Mouse (Mus musculus): ENCODE data around the gene Aggf1. TPM values are rescaled to one million over a fixed set of nuclear protein-coding genes. Genes with fewer than 3 reads are reported as not detected.

The Aggf1 gene
- polyA plus RNA-seq, 2 experiments: 24.4 to 32.9 TPM

DNA sequence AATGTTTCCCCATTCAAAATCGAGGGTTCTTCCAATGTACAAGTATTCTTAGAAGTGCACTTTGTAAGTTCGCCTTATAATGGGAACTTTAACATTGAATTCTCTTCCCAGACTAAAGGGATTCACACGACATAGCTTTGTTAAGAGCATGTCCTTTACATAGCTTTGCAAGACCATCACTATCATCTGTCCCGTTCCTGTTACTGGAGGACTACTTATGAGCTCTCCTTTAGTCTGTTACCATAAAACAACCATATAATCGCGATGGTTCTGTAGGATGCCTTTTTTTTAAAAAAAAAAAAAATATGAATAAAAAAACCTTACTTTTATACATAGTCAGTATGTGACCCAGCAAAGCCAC, 382 bp upstream of the Aggf1 start:
- Histone ChIP-seq H3K4me3 (replicated peaks; ENCODE audit: low read length) (peak overlapping the region; percentile 100), H3K4me1 (ENCODE audit: control insufficient read depth, insufficient read depth, low read length) (peaks cover 9% of the 10 kb centered on the region), H3K27me3 (ENCODE audit: control insufficient read depth, insufficient read depth, low read length) (no peaks in the 10 kb centered on the region), H3K27ac (replicated peaks; ENCODE audit: low read depth, low read length) (peak overlapping the region; percentile 65), H3K4me2 (replicated peaks; ENCODE audit: low read depth, low read length, severe bottlenecking) (peak overlapping the region; percentile 83), H3K9ac (ENCODE audit: low read depth, low read length, severe bottlenecking) (peak overlapping the region; percentile 89), H3K36me3 (ENCODE audit: control insufficient read depth, insufficient read depth, low read length) (peaks cover 6% of the 10 kb centered on the region), H3K9me3 (ENCODE audit: control insufficient read depth, low read length) (no peaks in the 10 kb centered on the region)
- TF ChIP-seq POLR2A (IDR thresholded peaks at IDR 0.05; ENCODE audit: borderline replicate concordance, extremely low read depth, insufficient read depth, insufficient read length): no peak
- ATAC-seq (ENCODE audit: low FRiP score, low read depth): 0 out of 2 replicates have a peak, but pooled peaks have one; percentile 10
- 22% methylated on average over 6 of the region's 6 CpGs for WGBS
- no peak for DNase-seq (ENCODE audit: low spot score)

DNA sequence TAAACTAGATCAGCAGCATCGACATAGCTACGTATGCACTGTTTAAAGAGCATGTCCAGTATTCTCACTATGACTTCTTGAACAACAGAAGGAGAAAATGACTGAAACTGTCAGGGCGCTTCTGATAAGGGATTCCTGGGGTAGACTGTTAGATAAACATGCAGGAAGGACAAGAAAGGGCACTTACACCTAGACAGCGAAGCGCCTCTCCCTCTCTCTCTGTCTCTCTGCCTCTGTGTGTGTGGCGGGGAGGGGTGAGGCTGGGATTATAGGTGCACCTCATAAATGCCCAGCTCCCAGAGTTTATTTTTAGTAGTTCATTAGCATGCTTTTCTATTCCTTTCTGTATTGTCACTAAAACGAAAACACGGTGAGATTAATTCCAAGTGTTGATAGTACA, 8.8 kb downstream of the Aggf1 start:
- peaks cover 78% of the 10 kb centered on the region for H3K36me3 ChIP-seq (ENCODE audit: control insufficient read depth, insufficient read depth, low read length)
- no peak overlapping the region for H3K4me2 ChIP-seq (replicated peaks; ENCODE audit: low read depth, low read length, severe bottlenecking)
- ATAC-seq (ENCODE audit: low FRiP score, low read depth) (no peak), DNase-seq (ENCODE audit: low spot score) (no peak)
- H3K4me3 ChIP-seq (replicated peaks; ENCODE audit: low read length): no peak overlapping the region
- no peak overlapping the region for H3K27ac ChIP-seq (replicated peaks; ENCODE audit: low read depth, low read length)
- H3K9me3 ChIP-seq (ENCODE audit: control insufficient read depth, low read length): no peaks in the 10 kb centered on the region
- H3K27me3 ChIP-seq (ENCODE audit: control insufficient read depth, insufficient read depth, low read length): no peaks in the 10 kb centered on the region
- WGBS: 89% methylated on average over 8 of the region's 8 CpGs
- no peaks in the 10 kb centered on the region for H3K4me1 ChIP-seq (ENCODE audit: control insufficient read depth, insufficient read depth, low read length)
- no peak overlapping the region for H3K9ac ChIP-seq (ENCODE audit: low read depth, low read length, severe bottlenecking)
- TF ChIP-seq POLR2A (IDR thresholded peaks at IDR 0.05; ENCODE audit: borderline replicate concordance, extremely low read depth, insufficient read depth, insufficient read length): no peak

DNA sequence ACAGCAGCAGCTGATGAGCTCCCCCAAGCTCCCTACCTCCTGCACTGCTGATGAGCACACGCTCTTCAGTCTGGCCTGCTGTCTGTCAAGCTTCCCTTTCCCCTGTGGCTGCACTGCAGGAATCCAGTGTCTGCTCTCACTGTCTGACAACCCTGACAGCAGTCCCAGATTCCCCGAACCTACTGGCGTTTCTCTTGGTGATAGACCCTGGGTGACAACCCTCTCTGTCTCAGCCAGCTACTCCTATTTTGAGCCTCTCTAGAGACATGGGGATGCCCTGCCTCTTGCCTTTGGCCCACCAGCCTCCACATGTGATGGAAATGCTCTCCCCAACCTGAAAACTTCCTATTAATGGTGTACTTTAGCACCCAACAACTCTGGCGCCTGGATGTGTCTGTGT, 11.7 kb downstream of the Aggf1 start:
- no peak overlapping the region for H3K4me3 ChIP-seq (replicated peaks; ENCODE audit: low read length)
- WGBS: 84% methylated on average over 4 of the region's 4 CpGs
- no peaks in the 10 kb centered on the region for H3K4me1 ChIP-seq (ENCODE audit: control insufficient read depth, insufficient read depth, low read length)
- H3K9me3 ChIP-seq (ENCODE audit: control insufficient read depth, low read length): no peaks in the 10 kb centered on the region
- DNase-seq (ENCODE audit: low spot score): no peak
- H3K4me2 ChIP-seq (replicated peaks; ENCODE audit: low read depth, low read length, severe bottlenecking): no peak overlapping the region
- no peak overlapping the region for H3K27ac ChIP-seq (replicated peaks; ENCODE audit: low read depth, low read length)
- ATAC-seq (ENCODE audit: low FRiP score, low read depth): no peak
- peaks cover 64% of the 10 kb centered on the region for H3K36me3 ChIP-seq (ENCODE audit: control insufficient read depth, insufficient read depth, low read length)
- no peaks in the 10 kb centered on the region for H3K27me3 ChIP-seq (ENCODE audit: control insufficient read depth, insufficient read depth, low read length)
- no peak overlapping the region for H3K9ac ChIP-seq (ENCODE audit: low read depth, low read length, severe bottlenecking)
- TF ChIP-seq POLR2A (IDR thresholded peaks at IDR 0.05; ENCODE audit: borderline replicate concordance, extremely low read depth, insufficient read depth, insufficient read length): no peak

DNA sequence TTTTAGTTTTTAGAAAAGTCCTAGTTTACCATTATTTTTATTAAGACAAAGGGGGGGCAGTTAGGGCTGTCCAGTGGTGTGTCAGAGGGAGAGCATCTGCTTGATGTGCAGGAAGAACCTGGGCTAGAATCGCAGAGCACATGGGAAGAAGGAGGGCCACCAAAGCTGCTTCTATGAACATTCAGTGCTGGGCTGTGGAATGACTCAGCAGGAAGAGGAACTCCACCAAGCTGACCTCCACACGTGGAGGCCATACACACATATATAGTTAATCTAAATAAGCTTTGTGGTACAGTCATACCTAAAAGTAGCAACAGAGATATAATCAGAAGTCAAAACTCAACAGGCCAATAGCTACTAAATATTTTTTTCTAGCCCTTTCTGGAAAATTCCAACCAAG, 16.9 kb downstream of the Aggf1 start:
- no peaks in the 10 kb centered on the region for H3K27me3 ChIP-seq (ENCODE audit: control insufficient read depth, insufficient read depth, low read length)
- no peak for TF ChIP-seq POLR2A (IDR thresholded peaks at IDR 0.05; ENCODE audit: borderline replicate concordance, extremely low read depth, insufficient read depth, insufficient read length)
- no peak overlapping the region for H3K4me3 ChIP-seq (replicated peaks; ENCODE audit: low read length)
- ATAC-seq (ENCODE audit: low FRiP score, low read depth): no peak
- H3K36me3 ChIP-seq (ENCODE audit: control insufficient read depth, insufficient read depth, low read length): peaks cover 75% of the 10 kb centered on the region
- no peak overlapping the region for H3K27ac ChIP-seq (replicated peaks; ENCODE audit: low read depth, low read length)
- H3K4me2 ChIP-seq (replicated peaks; ENCODE audit: low read depth, low read length, severe bottlenecking): no peak overlapping the region
- no peaks in the 10 kb centered on the region for H3K9me3 ChIP-seq (ENCODE audit: control insufficient read depth, low read length)
- no peak overlapping the region for H3K9ac ChIP-seq (ENCODE audit: low read depth, low read length, severe bottlenecking)
- DNase-seq (ENCODE audit: low spot score): no peak
- 82% methylated on average over 2 of the region's 2 CpGs for WGBS
- H3K4me1 ChIP-seq (ENCODE audit: control insufficient read depth, insufficient read depth, low read length): no peaks in the 10 kb centered on the region

DNA sequence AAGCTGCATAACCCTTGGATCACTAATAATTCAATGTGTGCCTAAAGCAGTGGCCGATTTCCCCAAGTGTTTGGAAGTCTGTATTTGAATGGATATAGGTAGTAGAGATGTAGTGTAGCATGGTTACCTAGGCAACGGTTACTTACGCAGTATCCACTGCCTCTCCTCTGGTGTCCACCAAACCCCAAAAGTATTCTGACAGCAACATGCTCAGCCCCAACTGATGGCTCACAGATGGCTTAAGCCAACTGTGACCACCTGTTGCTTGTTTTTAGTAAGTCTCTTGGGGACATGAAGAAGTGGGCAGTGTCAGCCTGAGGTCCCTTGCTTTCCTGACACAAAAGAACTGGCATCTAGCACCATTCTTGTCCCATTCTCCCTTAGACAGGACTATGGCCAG, 26.7 kb downstream of the Aggf1 start:
- Histone ChIP-seq H3K9me3 (ENCODE audit: control insufficient read depth, low read length) (no peaks in the 10 kb centered on the region), H3K4me3 (replicated peaks; ENCODE audit: low read length) (no peak overlapping the region), H3K9ac (ENCODE audit: low read depth, low read length, severe bottlenecking) (no peak overlapping the region), H3K36me3 (ENCODE audit: control insufficient read depth, insufficient read depth, low read length) (peaks cover 45% of the 10 kb centered on the region), H3K4me1 (ENCODE audit: control insufficient read depth, insufficient read depth, low read length) (no peaks in the 10 kb centered on the region), H3K4me2 (replicated peaks; ENCODE audit: low read depth, low read length, severe bottlenecking) (no peak overlapping the region), H3K27me3 (ENCODE audit: control insufficient read depth, insufficient read depth, low read length) (no peaks in the 10 kb centered on the region), H3K27ac (replicated peaks; ENCODE audit: low read depth, low read length) (no peak overlapping the region)
- TF ChIP-seq POLR2A (IDR thresholded peaks at IDR 0.05; ENCODE audit: borderline replicate concordance, extremely low read depth, insufficient read depth, insufficient read length): no peak
- DNase-seq (ENCODE audit: low spot score) (no peak), ATAC-seq (ENCODE audit: low FRiP score, low read depth) (peak; percentile 36; the same call in 1 of the 2 replicates)
- WGBS: 97% methylated on average over 3 of the region's 3 CpGs
